In the genomic region with DNA sequence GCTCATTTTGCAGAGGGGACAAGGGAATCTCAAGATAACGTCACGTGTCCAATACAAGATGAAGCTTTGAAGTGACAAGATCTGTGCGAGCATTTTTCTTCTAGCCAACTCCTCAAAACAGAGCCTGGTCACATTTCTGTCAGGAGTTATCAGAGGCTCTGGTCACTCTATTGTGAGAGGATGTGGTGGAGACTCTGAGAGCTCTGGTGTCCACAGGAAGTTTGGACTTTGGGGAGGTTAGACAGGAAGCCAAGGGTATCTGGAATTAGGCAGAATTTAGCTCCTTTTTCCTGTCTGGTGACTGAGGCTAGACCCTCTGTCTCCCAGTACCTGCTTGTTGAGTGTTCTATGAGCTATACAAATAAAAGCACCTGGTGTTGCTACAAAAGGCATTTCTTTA, we compare ENCODE assay signal across 11 mouse cellular contexts. TPM values are rescaled to one million over a fixed set of nuclear protein-coding genes. Genes with fewer than 3 reads are reported as not detected.
DNase-seq lines count a peak whose midpoint lies in the region; ATAC-seq and TF ChIP-seq lines count a peak whose summit lies in the region.
"Had no signal": no experiment of that assay in that cellular context is flagged by ENCODE, and none has a peak within 500 bp of the region (broad histone marks: within the 10 kb centered on the region; RNA-seq: fewer than 3 reads in every experiment).

No protein-coding gene starts in this region.

- H3K36me3 ChIP-seq in forebrain, postnatal 0 days (ENCODE audit: insufficient read depth), result no peaks in the 10 kb centered on the region
- H3K36me3 ChIP-seq in forebrain, embryonic 12.5 days (replicated peaks), result no peaks in the 10 kb centered on the region
- peaks cover 10% of the 10 kb centered on the region; the same call in 1 of the 2 replicates for H3K36me3 ChIP-seq in limb, embryonic 13.5 days
- H3K36me3 ChIP-seq: limb, embryonic 15.5 days had no signal

- H3K4me1 ChIP-seq in forebrain, postnatal 0 days (ENCODE audit: insufficient read depth), result peaks cover 22% of the 10 kb centered on the region
- peaks cover 33% of the 10 kb centered on the region for H3K4me1 ChIP-seq in forebrain, embryonic 12.5 days
- peaks cover 38% of the 10 kb centered on the region for H3K4me1 ChIP-seq in limb, embryonic 13.5 days

- ATAC-seq in forebrain, postnatal 0 days, result no peak
- no peak for ATAC-seq in forebrain, embryonic 12.5 days (ENCODE audit: low FRiP score)
- no peak for ATAC-seq in limb, embryonic 13.5 days (ENCODE audit: low FRiP score, low read depth)

- no peaks in the 10 kb centered on the region for H3K27me3 ChIP-seq in forebrain, postnatal 0 days (ENCODE audit: insufficient read depth, low read length)
- no peaks in the 10 kb centered on the region for H3K27me3 ChIP-seq in forebrain, embryonic 12.5 days
- no peaks in the 10 kb centered on the region for H3K27me3 ChIP-seq in limb, embryonic 13.5 days
- H3K27me3 ChIP-seq: CH12.LX; forebrain, embryonic 13.5 days; limb, embryonic 15.5 days had no signal

- no peak for DNase-seq in forebrain, postnatal 0 days
- DNase-seq in left cerebral cortex, adult 2 months (ENCODE audit: extremely low spot score in 1 of 2, low spot score in 2 of 2), result no peak
- DNase-seq in left cerebral cortex, postnatal 14 days (ENCODE audit: low spot score in 2 of 2), result no peak
- peak; percentile 37 for DNase-seq in naive thymus-derived CD4-positive, alpha-beta T cell, adult 2 months (ENCODE audit: low read depth)
- no peak for DNase-seq in layer of hippocampus, adult 9-10 months (ENCODE audit: low spot score)
- DNase-seq in retina, postnatal 1 day, result no peak

- H3K9ac ChIP-seq in forebrain, postnatal 0 days, result peak overlapping the region; percentile 96; the same call in 1 of the 2 replicates
- no peak overlapping the region for H3K9ac ChIP-seq in forebrain, embryonic 12.5 days
- no peak overlapping the region for H3K9ac ChIP-seq in limb, embryonic 13.5 days

- no peak overlapping the region; the same call in 1 of the 2 replicates for H3K4me3 ChIP-seq in forebrain, postnatal 0 days (ENCODE audit: low read depth, low read length)
- H3K4me3 ChIP-seq in forebrain, embryonic 12.5 days (replicated peaks), result no peak overlapping the region
- peak overlapping the region; percentile 89; the same call in 1 of the 2 replicates for H3K4me3 ChIP-seq in left cerebral cortex, adult 2 months
- peak overlapping the region; percentile 87; the same call in 1 of the 2 replicates for H3K4me3 ChIP-seq in limb, embryonic 13.5 days

- WGBS in forebrain, postnatal 0 days, result 91% methylated on average over 3 of the region's 3 CpGs
- 92% methylated on average over 3 of the region's 3 CpGs for whole genome bisulfite sequencing in forebrain, embryonic 12.5 days
- 80% methylated on average over 3 of the region's 3 CpGs for WGBS in limb, embryonic 13.5 days

- intact Hi-C loops in left cerebral cortex, adult 2 months (cut with DNase I), result loop anchor here (2.0 kb wide), 1 partner anchor 40 kb away; no protein-coding TSS in a partner anchor
- intact Hi-C loops in left cerebral cortex, postnatal 14 days (cut with DNase I), result no loop called here

- TF ChIP-seq CTCF in forebrain, postnatal 0 days (IDR thresholded peaks at IDR 0.05; ENCODE audit: low read depth), result no peak
- TF ChIP-seq CTCF in left cerebral cortex, adult 2 months (IDR thresholded peaks at IDR 0.05), result no peak

- peak overlapping the region; percentile 78 for H3K4me2 ChIP-seq in forebrain, postnatal 0 days (ENCODE audit: low read depth)
- no peak overlapping the region; the same call in 1 of the 2 replicates for H3K4me2 ChIP-seq in forebrain, embryonic 12.5 days
- peak overlapping the region; percentile 91; the same call in 1 of the 2 replicates for H3K4me2 ChIP-seq in limb, embryonic 13.5 days (replicated peaks)

- H3K9me3 ChIP-seq in forebrain, postnatal 0 days (ENCODE audit: low read length), result no peaks in the 10 kb centered on the region
- no peaks in the 10 kb centered on the region for H3K9me3 ChIP-seq in forebrain, embryonic 12.5 days
- H3K9me3 ChIP-seq in limb, embryonic 13.5 days, result no peaks in the 10 kb centered on the region
- H3K9me3 ChIP-seq: forebrain, embryonic 13.5 days; limb, embryonic 15.5 days had no signal

- no peak overlapping the region for H3K27ac ChIP-seq in forebrain, postnatal 0 days (ENCODE audit: low read depth, low read length)
- no peak overlapping the region for H3K27ac ChIP-seq in forebrain, embryonic 12.5 days
- H3K27ac ChIP-seq in left cerebral cortex, adult 2 months, result peak overlapping the region; percentile 89
- H3K27ac ChIP-seq in limb, embryonic 13.5 days, result no peak overlapping the region

RNA-seq across cellular contexts. Expression of a gene that starts 0.6 kb away (rescaled TPM):
- total RNA-seq in forebrain, postnatal 0 days (2014; rRNA removed), result 136 and 144 TPM in 2 replicates
- 76.5 and 87.2 TPM in 2 replicates for polyA plus RNA-seq in forebrain, postnatal 0 days (2015; fragmentation: Nextera tagmentation; extraction: Ambion mirVana)
- 65.9 and 67.0 TPM in 2 replicates for polyA plus RNA-seq in forebrain, embryonic 12.5 days (2016; fragmentation: Nextera tagmentation; extraction: Ambion mirVana)
- 10 to 100 TPM; 40.8 to 47.2 TPM for total RNA-seq in left cerebral cortex, adult 2 months (2021)
- total RNA-seq in left cerebral cortex, postnatal 14 days (2021), result 10 to 100 TPM; 48.8 to 53.3 TPM
- polyA plus RNA-seq in limb, embryonic 13.5 days (2015; fragmentation: Nextera tagmentation; extraction: Ambion mirVana), result 53.0 and 53.6 TPM in 2 replicates

Comparison
In these comparisons a context has a peak if more than half of its experiments do, and no peak if none do; other contexts are left out.
1. H3K4me3 ChIP-seq: peak in left cerebral cortex, adult 2 months (single experiment) and limb, embryonic 13.5 days (single experiment); none in forebrain, postnatal 0 days (single experiment) and forebrain, embryonic 12.5 days (single experiment).